Mouse (Mus musculus) C2C12 (cell line): ENCODE data around the gene Pdzd2.

ENCODE experiments used
- CEBPB ChIP-seq: IDR thresholded peaks from one replicate; pipeline ENCODE4 v1.6.1; 2011; ENCODE audit warnings: low read depth, mild to moderate bottlenecking, control low read depth, moderate library complexity
- CTCF ChIP-seq: IDR thresholded peaks from one replicate; pipeline ENCODE4 v1.5.1; 2011; ENCODE audit not compliant: control insufficient read depth, insufficient read depth, insufficient read length
- USF1 ChIP-seq: IDR thresholded peaks from one replicate; pipeline ENCODE4 v1.6.1; 2011; ENCODE audit warnings: low read depth, mild to moderate bottlenecking, control low read depth, moderate library complexity

DNA sequence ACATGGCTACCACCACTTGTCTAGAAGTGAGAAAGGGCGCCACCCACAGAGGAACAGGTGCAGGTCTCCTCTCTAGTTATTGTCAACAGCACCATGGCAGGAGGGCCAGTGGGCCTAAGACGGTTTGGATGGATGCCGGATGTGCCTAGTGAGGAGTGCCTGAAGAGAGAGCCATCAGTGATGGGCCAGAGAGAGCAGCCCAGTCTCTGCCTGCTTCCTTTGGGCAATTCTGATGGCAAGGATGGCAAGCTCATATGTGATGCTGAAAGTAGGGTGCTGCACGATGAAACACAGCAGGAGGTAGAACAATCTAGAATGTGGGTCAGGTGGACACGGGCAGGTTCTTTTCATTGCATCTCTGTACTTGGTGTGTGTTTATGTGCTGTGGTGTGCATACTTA is 117.0 kb downstream of the Pdzd2 start:
- TF ChIP-seq USF1 (no peak), CTCF (no peak), CEBPB (no peak)
